Mouse (Mus musculus) hindbrain, embryonic 11.5 days (tissue): ENCODE measurements around the gene Sapcd2. TPM values are rescaled to one million over a fixed set of nuclear protein-coding genes. Genes with fewer than 3 reads are reported as not detected.

Source experiments
- ATAC-seq: fragments of 200-750 bp; cut with Nextera tagmentation; 2 replicates; pipeline ENCODE4 v1.8.0; 2017; ENCODE audit warnings: mild to moderate bottlenecking, moderate TSS enrichment, moderate library complexity; ENCODE audit not compliant: low FRiP score
- DNase-seq: peaks from one replicate; pipeline ENCODE4 v3.0.0-alpha.2; 2015; ENCODE audit warnings: low spot score
- H3K27ac ChIP-seq: fragments of 300-500 bp; sonication (generic); 2 replicates; pipeline ENCODE4 v1.5.1; 2014; ENCODE audit warnings: mild to moderate bottlenecking, low read depth, low read length
- H3K27me3 ChIP-seq: fragments of 300-500 bp; sonication (generic); 2 replicates; pipeline ENCODE4 v1.6.1; 2014; ENCODE audit warnings: mild to moderate bottlenecking, low read length, moderate library complexity, mixed read lengths; ENCODE audit not compliant: control insufficient read depth, insufficient read depth
- H3K36me3 ChIP-seq: fragments of 300-500 bp; sonication (generic); 2 replicates; pipeline ENCODE4 v1.6.1; 2014; ENCODE audit warnings: mild to moderate bottlenecking, low read length, moderate library complexity, mixed read lengths; ENCODE audit not compliant: control insufficient read depth, insufficient read depth
- H3K4me1 ChIP-seq: fragments of 300-500 bp; sonication (generic); replicated peaks from 2 replicates; pipeline ENCODE4 v1.6.1; 2014; ENCODE audit warnings: low read length, mixed read lengths; ENCODE audit not compliant: control insufficient read depth, insufficient read depth
- H3K4me2 ChIP-seq: fragments of 300-500 bp; sonication (generic); replicated peaks from 2 replicates; pipeline ENCODE4 v1.6.1; 2014; ENCODE audit warnings: mild to moderate bottlenecking, low read depth, low read length
- H3K4me3 ChIP-seq: fragments of 300-500 bp; sonication (generic); 2 replicates; pipeline ENCODE4 v1.5.1; 2014; ENCODE audit warnings: low read depth, low read length
- H3K9ac ChIP-seq: fragments of 300-500 bp; sonication (generic); 2 replicates; pipeline ENCODE4 v1.6.1; 2014; ENCODE audit warnings: low read depth, low read length
- H3K9me3 ChIP-seq: fragments of 300-500 bp; sonication (generic); 2 replicates; pipeline ENCODE4 v1.6.1; 2016; ENCODE audit warnings: low read length; ENCODE audit not compliant: control insufficient read depth
- WGBS: fragments of 180-500 bp; shearing (Covaris S2); extraction: QIAGEN DNeasy Blood & Tissue Kit; methylation state at CpG from one replicate; pipeline ENCODE4 v1.1.7; 2014; 5-methylcytosine and 5-hydroxymethylcytosine counted together
- polyA plus RNA-seq: library from polyadenylated mRNA; unstranded; fragments of >200 nt; fragmentation: Nextera tagmentation; extraction: Ambion mirVana; gene quantifications from 2 replicates; pipeline ENCODE4 v1.2.1, GENCODE M21; 2014

The Sapcd2 gene
- polyA plus RNA-seq, 1 experiment from 2014 or later, result 41.0 TPM

GRCm38 (mm10) chr2:25364761-25365090 is 7.4 kb upstream of the Sapcd2 start:
- WGBS, result 27% methylated on average over 9 of the region's 9 CpGs
- Histone ChIP-seq H3K4me1 (0 out of 2 replicates have a peak, but pooled peaks cover 3% of the 10 kb centered on the region), H3K4me2 (peak overlapping the region; percentile 96), H3K9me3 (no peaks in the 10 kb centered on the region), H3K36me3 (no peaks in the 10 kb centered on the region), H3K27me3 (peaks cover 21% of the 10 kb centered on the region), H3K27ac (no peak overlapping the region), H3K9ac (peak overlapping the region; percentile 56; the same call in 1 of the 2 replicates), H3K4me3 (peak overlapping the region; percentile 45)
- DNase-seq (no peak), ATAC-seq (peak; percentile 17; the same call in 1 of the 2 replicates)

- Histone ChIP-seq H3K27me3 (peaks cover 21% of the 10 kb centered on the region), H3K36me3 (no peaks in the 10 kb centered on the region), H3K4me1 (0 out of 2 replicates have a peak, but pooled peaks cover 3% of the 10 kb centered on the region), H3K4me2 (peak within 1 kb of the TSS; percentile 96), H3K9me3 (no peaks in the 10 kb centered on the region), H3K9ac (peak within 1 kb of the TSS; percentile 56), H3K27ac (no peak within 1 kb of the TSS), H3K4me3 (peak within 1 kb of the TSS; percentile 45)
- peak; percentile 67 for DNase-seq
- peak; percentile 78 for ATAC-seq
- WGBS, result under 1% methylated on average over 54 of the region's 54 CpGs
Observed at GRCm38 (mm10) chr2:25365091-25365761, 6.9 kb upstream of the Sapcd2 start, which contains the start of gene Uap1l1. TSS of gene Uap1l1 (minus strand) at chr2:25365682.

- peaks cover 4% of the 10 kb centered on the region for H3K27me3 ChIP-seq
- no peak for DNase-seq
- H3K4me2 ChIP-seq, result no peak overlapping the region
- no peak overlapping the region for H3K4me3 ChIP-seq
- no peak overlapping the region for H3K9ac ChIP-seq
- WGBS, result 81% methylated on average over 3 of the region's 3 CpGs
- H3K27ac ChIP-seq, result no peak overlapping the region
- no peaks in the 10 kb centered on the region for H3K36me3 ChIP-seq
- H3K9me3 ChIP-seq, result no peaks in the 10 kb centered on the region
- H3K4me1 ChIP-seq, result peaks cover 6% of the 10 kb centered on the region
- ATAC-seq, result no peak
Observed at GRCm38 (mm10) chr2:25369996-25370395, 2.1 kb upstream of the Sapcd2 start.

DNA sequence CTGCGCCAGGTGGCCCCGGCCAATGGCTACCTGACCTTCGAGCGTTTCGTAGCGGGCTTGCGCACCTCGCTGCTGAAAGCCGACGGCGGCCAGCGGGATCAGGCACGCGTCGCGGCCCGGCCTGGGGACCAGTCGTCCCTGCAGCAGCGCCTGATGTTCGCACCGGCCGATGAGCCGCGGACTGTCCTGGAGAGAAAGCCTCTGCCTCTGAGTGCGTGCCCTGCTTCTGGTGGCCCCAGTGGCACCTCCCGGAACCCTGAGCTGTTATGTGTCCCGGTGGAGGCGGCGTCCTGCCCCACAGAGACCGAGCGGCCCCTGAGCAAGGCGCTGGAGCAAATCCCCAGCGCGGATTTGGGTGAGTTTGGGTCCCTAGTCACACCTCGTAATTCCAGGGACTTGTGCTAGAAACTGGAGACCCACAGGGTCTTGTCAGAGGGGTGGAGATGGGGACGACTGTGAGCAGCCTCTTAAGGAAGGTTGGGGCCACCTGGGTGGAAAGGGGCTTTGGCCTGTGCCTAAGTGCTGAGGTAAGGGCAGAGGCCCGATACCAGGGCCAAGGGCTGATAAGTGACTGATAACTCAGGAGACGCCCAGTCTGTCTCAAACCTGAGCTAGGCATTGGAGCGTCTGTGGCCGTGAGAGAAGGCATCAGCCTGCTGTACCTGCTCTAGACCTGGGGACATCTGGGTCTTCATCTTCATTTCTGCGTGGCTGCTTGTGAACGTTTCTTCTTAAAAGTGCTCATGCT is 697 bp downstream of the Sapcd2 start:
- peak; percentile 6; the same call in 1 of the 2 replicates for ATAC-seq
- Histone ChIP-seq H3K27me3 (no peaks in the 10 kb centered on the region), H3K27ac (peak overlapping the region; percentile 47; the same call in 1 of the 2 replicates), H3K4me3 (peak overlapping the region; percentile 85), H3K9me3 (no peaks in the 10 kb centered on the region), H3K4me2 (peak overlapping the region; percentile 98), H3K36me3 (no peaks in the 10 kb centered on the region), H3K9ac (peak overlapping the region; percentile 62), H3K4me1 (peaks cover 6% of the 10 kb centered on the region)
- 3% methylated on average over 41 of the region's 42 CpGs for WGBS
- no peak for DNase-seq

DNA sequence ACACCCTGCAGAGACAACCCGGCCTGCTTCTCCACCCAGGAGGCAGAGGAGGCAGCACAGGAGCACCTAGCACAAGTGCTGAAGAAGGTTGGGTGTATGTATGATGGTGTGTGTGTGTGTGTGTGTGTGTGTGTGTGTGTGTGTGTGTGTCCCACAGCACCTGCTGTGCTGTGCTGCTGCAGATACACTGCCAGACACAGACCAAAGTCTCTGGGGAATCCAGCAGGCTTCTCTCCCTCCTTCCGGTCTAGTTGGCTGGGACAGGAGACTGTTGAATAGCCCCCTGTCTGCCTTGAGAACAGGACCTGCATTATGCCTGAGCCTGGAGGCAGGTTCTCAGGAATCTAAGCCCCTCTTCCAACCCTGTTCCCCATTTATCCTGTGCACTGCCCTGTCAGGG is 1.3 kb downstream of the Sapcd2 start:
- H3K4me1 ChIP-seq, result peaks cover 6% of the 10 kb centered on the region
- ATAC-seq (no peak), DNase-seq (no peak)
- no peak overlapping the region for H3K27ac ChIP-seq
- H3K4me2 ChIP-seq, result peak overlapping the region; percentile 98
- H3K4me3 ChIP-seq, result peak overlapping the region; percentile 85
- H3K36me3 ChIP-seq, result no peaks in the 10 kb centered on the region
- H3K9ac ChIP-seq, result peak overlapping the region; percentile 62
- H3K27me3 ChIP-seq, result no peaks in the 10 kb centered on the region
- no peaks in the 10 kb centered on the region for H3K9me3 ChIP-seq
- 19% methylated on average over 2 of the region's 2 CpGs for WGBS

DNA sequence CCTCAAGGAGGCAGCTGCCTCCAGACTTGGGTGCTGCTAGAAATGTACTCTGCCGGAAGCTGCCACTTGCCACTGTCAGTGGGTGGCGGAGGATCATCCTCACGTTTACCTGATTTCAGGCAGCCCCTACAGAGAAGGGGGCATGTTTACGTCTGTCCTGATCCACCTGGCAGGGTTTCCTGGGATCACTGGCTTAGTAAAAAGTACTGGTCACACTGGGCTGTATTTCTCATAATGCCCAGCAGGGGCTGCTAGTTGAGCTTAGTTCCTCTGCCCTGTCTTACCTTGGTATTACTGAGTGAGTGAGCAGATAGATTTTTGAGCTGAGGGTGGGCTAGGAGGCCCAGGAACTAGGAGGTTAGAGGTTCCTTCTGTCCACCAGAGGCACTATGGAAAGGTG is 4.5 kb downstream of the Sapcd2 start:
- Histone ChIP-seq H3K4me1 (peaks cover 6% of the 10 kb centered on the region), H3K4me2 (no peak overlapping the region), H3K9me3 (no peaks in the 10 kb centered on the region), H3K4me3 (no peak overlapping the region), H3K36me3 (no peaks in the 10 kb centered on the region), H3K9ac (no peak overlapping the region), H3K27ac (no peak overlapping the region), H3K27me3 (no peaks in the 10 kb centered on the region)
- peak; percentile 61 for DNase-seq
- ATAC-seq, result no peak
- 78% methylated on average over 4 of the region's 4 CpGs for WGBS

DNA sequence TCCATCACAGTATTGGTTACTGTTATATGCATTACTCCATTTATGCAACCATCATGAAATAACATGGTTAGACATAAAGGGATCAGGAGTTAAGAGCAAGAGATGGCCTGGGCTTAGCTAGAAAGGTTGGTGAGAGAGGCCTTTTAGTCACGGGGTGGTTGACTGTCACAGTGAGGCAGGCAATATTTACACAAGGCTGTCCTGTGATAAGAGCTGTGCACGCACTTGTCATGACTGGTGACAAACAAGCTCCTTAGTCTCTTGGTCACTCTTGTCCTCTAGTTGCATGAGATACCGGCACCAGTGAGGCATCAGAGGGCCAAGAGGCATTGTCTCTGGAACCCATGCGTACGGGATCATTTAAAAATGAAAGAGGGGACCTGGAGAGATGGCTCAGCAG is 12.4 kb downstream of the Sapcd2 start:
- Histone ChIP-seq H3K9ac (no peak overlapping the region), H3K4me2 (no peak overlapping the region), H3K36me3 (no peaks in the 10 kb centered on the region), H3K4me1 (no peaks in the 10 kb centered on the region), H3K4me3 (no peak overlapping the region), H3K9me3 (no peaks in the 10 kb centered on the region), H3K27me3 (no peaks in the 10 kb centered on the region), H3K27ac (no peak overlapping the region)
- WGBS, result 79% methylated on average over 5 of the region's 5 CpGs
- DNase-seq (no peak), ATAC-seq (no peak)

DNA sequence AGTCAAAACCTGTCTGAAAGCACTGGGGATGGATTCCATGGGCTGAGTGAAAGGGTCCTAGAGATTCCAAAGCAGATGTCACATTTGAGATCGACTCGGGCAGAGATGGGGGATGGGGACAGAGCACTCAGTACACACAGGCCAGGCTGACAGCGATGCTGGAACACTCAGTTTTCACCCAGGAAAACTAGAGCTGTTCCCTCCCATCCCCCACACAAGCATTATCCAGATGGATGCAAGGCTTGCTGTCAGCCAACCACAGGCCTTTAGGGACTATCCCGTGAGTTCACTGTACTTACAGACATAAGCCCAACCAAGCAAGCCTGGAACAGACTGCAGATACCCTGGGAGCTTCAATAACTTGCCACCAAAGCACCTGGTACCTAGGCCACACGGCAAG is 19.1 kb downstream of the Sapcd2 start:
- H3K9ac ChIP-seq, result no peak overlapping the region
- no peak overlapping the region for H3K27ac ChIP-seq
- peaks cover 19% of the 10 kb centered on the region for H3K27me3 ChIP-seq
- DNase-seq, result no peak
- WGBS, result 68% methylated on average over 5 of the region's 5 CpGs
- H3K9me3 ChIP-seq, result no peaks in the 10 kb centered on the region
- H3K4me2 ChIP-seq, result no peak overlapping the region
- peaks cover 5% of the 10 kb centered on the region; the same call in 1 of the 2 replicates for H3K4me1 ChIP-seq
- H3K4me3 ChIP-seq, result no peak overlapping the region
- no peaks in the 10 kb centered on the region for H3K36me3 ChIP-seq
- no peak for ATAC-seq
